Mouse (Mus musculus) liver, adult 2 months (tissue): ENCODE data around the gene Syt1. TPM values are rescaled to one million over a fixed set of nuclear protein-coding genes. Genes with fewer than 3 reads are reported as not detected.

Experiments
- DNase-seq: peaks from one replicate; pipeline ENCODE4 v3.0.0-alpha.2; 2011; ENCODE audit warnings: low read depth, low spot score; ENCODE audit errors: extremely low read depth
- H3K27ac ChIP-seq: fragments of 200-500 bp; replicated peaks from 2 replicates; pipeline ENCODE4 v1.5.1; 2012; ENCODE audit warnings: low read depth, mild to moderate bottlenecking, control low read depth, inconsistent platforms, low read length; ENCODE audit not compliant: insufficient read depth
- H3K27me3 ChIP-seq: fragments of 200-500 bp; 2 replicates; pipeline ENCODE4 v1.6.1; 2012; ENCODE audit warnings: mild to moderate bottlenecking, moderate library complexity, low read length, inconsistent platforms; ENCODE audit not compliant: control insufficient read depth, insufficient read depth
- H3K36me3 ChIP-seq: fragments of 200-500 bp; 2 replicates; pipeline ENCODE4 v1.6.1; 2012; ENCODE audit warnings: low read length, inconsistent platforms; ENCODE audit not compliant: control insufficient read depth, insufficient read depth
- H3K4me1 ChIP-seq: fragments of 200-500 bp; 2 replicates; pipeline ENCODE4 v1.6.1; 2011; ENCODE audit warnings: low read length; ENCODE audit not compliant: control insufficient read depth, insufficient read depth
- H3K4me3 ChIP-seq: fragments of 200-500 bp; 2 replicates; pipeline ENCODE4 v1.5.1; 2011; ENCODE audit warnings: low read depth, mild to moderate bottlenecking, control low read depth, low read length, moderate library complexity; ENCODE audit not compliant: insufficient read depth
- H3K79me2 ChIP-seq: fragments of 200-500 bp; 2 replicates; pipeline ENCODE4 v1.6.1; 2012; ENCODE audit warnings: inconsistent platforms, mild to moderate bottlenecking, low read length, moderate library complexity; ENCODE audit not compliant: control insufficient read depth, insufficient read depth
- H3K9ac ChIP-seq: fragments of 200-500 bp; 2 replicates; pipeline ENCODE4 v1.6.1; 2012; ENCODE audit warnings: low read depth, mild to moderate bottlenecking, control low read depth, inconsistent platforms, low read length
- CTCF ChIP-seq: fragments of 200-500 bp; IDR thresholded peaks from 2 replicates; pipeline ENCODE4 v1.5.1; 2011; ENCODE audit warnings: low read depth, low read length, control low read depth
- POLR2A ChIP-seq: fragments of 200-500 bp; IDR thresholded peaks from 2 replicates; pipeline ENCODE4 v1.6.1; 2011; ENCODE audit warnings: low read length, control low read depth; ENCODE audit not compliant: insufficient read depth; ENCODE audit errors: extremely low read depth
- WGBS: fragments of 180-500 bp; shearing (Covaris S2); methylation state at CpG from one replicate; pipeline ENCODE4 v1.1.7; 2018; 5-methylcytosine and 5-hydroxymethylcytosine counted together
- polyA plus RNA-seq: library from polyadenylated mRNA; depleted of rRNA; stranded (reverse); fragments of >200 nt; gene quantifications from 2 replicates; pipeline ENCODE4 v1.2.3, GENCODE M21; 2012
- total RNA-seq: library from RNA; depleted of rRNA; stranded (reverse); fragments of >200 nt; gene quantifications from 2 replicates; pipeline ENCODE4 v1.2.3, GENCODE M21; 2014

Gene Syt1
- total and polyA plus RNA-seq, 2 experiments = 2.5 to 5.8 TPM

DNA sequence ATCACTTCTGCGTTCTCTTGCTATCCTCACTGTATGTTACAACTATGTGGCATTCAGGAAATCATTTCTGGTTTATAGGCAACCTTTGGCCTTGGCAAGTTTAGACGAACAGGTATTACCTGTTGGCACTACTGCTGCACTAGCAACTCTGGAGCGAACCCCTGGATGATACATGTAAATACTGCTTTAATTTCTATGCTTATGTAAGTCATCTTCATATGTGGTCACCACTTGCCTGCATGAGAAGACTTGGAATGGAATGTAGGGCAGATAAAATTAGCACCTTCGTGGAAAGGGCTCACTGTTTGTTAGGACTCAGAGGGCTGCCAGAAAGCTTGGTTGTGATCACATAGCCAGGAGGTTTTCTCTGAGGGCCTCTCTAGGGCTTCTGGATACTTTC lies 142.6 kb downstream of the Syt1 start:
- H3K36me3 ChIP-seq = no peaks in the 10 kb centered on the region
- H3K9ac ChIP-seq = no peak overlapping the region
- H3K27me3 ChIP-seq = no peaks in the 10 kb centered on the region
- DNase-seq = no peak
- TF ChIP-seq CTCF = no peak
- 68% methylated on average over 4 of the region's 4 CpGs for WGBS
- no peak overlapping the region for H3K27ac ChIP-seq
- no peak overlapping the region for H3K4me3 ChIP-seq
- no peaks in the 10 kb centered on the region for H3K79me2 ChIP-seq
- no peaks in the 10 kb centered on the region for H3K4me1 ChIP-seq

DNA sequence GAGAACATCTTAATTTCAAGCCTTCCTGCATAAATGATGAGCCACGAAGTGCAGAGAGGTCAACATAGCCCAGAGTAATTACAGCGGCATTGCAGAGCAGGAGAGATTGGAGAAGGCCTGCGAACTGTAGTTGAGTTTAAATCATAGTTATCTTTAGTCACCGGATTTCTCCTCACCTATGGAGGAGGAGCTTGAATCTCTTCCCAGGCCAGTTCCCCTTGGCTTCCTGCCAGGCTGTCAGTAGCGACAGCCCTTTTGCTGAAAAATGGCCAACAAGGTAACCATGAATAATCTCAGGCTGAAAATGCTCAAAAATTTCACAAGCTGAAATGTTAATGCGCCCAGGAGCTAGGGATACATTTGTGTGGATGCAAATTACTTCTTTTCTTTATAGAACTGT lies 143.6 kb downstream of the Syt1 start:
- TF ChIP-seq CTCF (no peak), POLR2A (no peak)
- no peaks in the 10 kb centered on the region for H3K36me3 ChIP-seq
- no peak overlapping the region for H3K4me3 ChIP-seq
- H3K9ac ChIP-seq = no peak overlapping the region
- H3K4me1 ChIP-seq = no peaks in the 10 kb centered on the region
- no peaks in the 10 kb centered on the region for H3K27me3 ChIP-seq
- 55% methylated on average over 6 of the region's 6 CpGs for WGBS
- DNase-seq = peak; percentile 39
- no peak overlapping the region for H3K27ac ChIP-seq
- no peaks in the 10 kb centered on the region for H3K79me2 ChIP-seq

DNA sequence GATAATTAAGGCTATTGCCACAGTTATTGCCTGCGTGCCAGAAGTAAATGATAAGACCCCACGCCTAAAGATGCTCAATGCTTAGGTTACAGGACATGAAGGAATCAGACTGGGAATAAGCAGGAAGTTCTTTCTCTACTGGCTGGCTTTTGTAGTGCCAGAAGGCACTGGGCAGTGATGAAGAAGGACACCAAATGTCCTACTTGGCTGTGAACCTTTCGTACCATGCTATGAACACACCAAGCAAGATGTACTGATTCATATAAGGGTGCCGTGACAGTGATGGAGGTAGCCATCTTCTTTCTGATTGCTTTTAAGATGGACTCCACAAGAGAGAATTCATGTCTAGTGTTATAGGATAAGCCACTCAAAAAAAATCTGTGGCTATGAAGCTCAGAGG lies 145.2 kb downstream of the Syt1 start:
- TF ChIP-seq POLR2A (no peak), CTCF (no peak)
- Histone ChIP-seq H3K9ac (no peak overlapping the region), H3K27ac (no peak overlapping the region), H3K79me2 (no peaks in the 10 kb centered on the region), H3K27me3 (no peaks in the 10 kb centered on the region), H3K4me1 (no peaks in the 10 kb centered on the region), H3K4me3 (no peak overlapping the region), H3K36me3 (no peaks in the 10 kb centered on the region)
- 88% methylated on average over 4 of the region's 4 CpGs for WGBS
- no peak for DNase-seq

GRCm38 (mm10) chr10:108855986-108856385 lies 154.8 kb downstream of the Syt1 start:
- DNase-seq = no peak
- H3K79me2 ChIP-seq = no peaks in the 10 kb centered on the region
- H3K36me3 ChIP-seq = no peaks in the 10 kb centered on the region
- H3K9ac ChIP-seq = no peak overlapping the region
- TF ChIP-seq POLR2A (no peak), CTCF (no peak)
- no peak overlapping the region for H3K4me3 ChIP-seq
- no peaks in the 10 kb centered on the region for H3K27me3 ChIP-seq
- no peaks in the 10 kb centered on the region for H3K4me1 ChIP-seq
- no peak overlapping the region for H3K27ac ChIP-seq
- 89% methylated on average over 6 of the region's 6 CpGs for WGBS

DNA sequence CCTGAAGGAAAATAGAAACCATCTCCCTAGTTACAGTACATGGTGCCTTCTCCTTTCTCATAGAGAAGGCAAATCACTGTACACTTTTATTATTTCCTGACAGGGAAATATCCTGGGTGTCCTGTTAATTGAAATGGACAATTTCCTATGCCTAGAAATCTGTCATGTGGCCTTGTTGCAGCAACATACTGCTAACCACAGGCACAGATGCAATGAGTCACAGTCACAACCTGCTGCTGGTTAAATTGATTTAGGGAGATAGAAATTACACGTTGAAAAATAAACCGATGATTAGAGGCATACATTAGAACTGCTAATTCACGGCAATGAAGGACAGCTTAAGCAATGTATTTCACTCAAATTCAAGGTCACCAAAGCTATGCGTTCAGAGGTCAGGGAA lies 158.0 kb downstream of the Syt1 start:
- no peak for TF ChIP-seq POLR2A
- no peak for TF ChIP-seq CTCF

DNA sequence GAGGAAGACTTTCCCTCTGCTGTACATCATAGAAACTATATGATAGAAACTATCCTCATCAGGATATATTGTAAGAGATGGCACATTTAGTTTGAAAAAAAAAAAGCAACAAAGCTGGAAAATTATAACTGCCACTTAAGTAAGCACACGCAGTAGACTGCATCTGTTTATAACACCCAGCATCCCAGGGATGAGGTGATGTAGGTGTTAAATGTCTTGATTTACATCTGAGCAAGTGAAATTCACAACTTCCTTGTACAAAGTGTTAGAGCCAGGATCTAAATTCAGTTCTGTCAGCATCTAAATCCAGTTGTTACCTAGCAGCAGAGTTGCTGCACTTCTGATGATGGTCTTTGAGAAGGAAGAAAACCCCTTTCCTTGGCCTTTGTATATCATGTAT lies 173.3 kb downstream of the Syt1 start:
- 89% methylated on average over 1 of the region's 1 CpGs for WGBS
- Histone ChIP-seq H3K9ac (no peak overlapping the region), H3K36me3 (no peaks in the 10 kb centered on the region), H3K4me1 (no peaks in the 10 kb centered on the region), H3K27me3 (no peaks in the 10 kb centered on the region), H3K4me3 (no peak overlapping the region), H3K79me2 (no peaks in the 10 kb centered on the region), H3K27ac (no peak overlapping the region)
- no peak for TF ChIP-seq CTCF
- TF ChIP-seq POLR2A = no peak
- no peak for DNase-seq

More for the DNA sequence above, 158.0 kb downstream of the Syt1 start:
- Histone ChIP-seq H3K4me1 (no peaks in the 10 kb centered on the region), H3K27me3 (no peaks in the 10 kb centered on the region), H3K4me3 (no peak overlapping the region), H3K9ac (no peak overlapping the region), H3K36me3 (no peaks in the 10 kb centered on the region), H3K27ac (no peak overlapping the region), H3K79me2 (no peaks in the 10 kb centered on the region)
- DNase-seq = no peak
- 67% methylated on average over 4 of the region's 4 CpGs for WGBS
